Mouse (Mus musculus) Muller cell, postnatal 12 days (primary cell): ENCODE measurements at regions not wholly inside any gene's neighbourhood (a gene's known extent, or its start where the extent isn't known, plus 50 kb on each side); places are given as distances from the start of the nearest gene placed in this dataset.
A peak's percentile ranks its signal among the peaks of the same experiment; 100 is the strongest.

Experiments
- DNase-seq: peaks from one replicate; pipeline ENCODE4 v3.0.0-alpha.2; 2015; ENCODE audit errors: inconsistent ontology term

DNA sequence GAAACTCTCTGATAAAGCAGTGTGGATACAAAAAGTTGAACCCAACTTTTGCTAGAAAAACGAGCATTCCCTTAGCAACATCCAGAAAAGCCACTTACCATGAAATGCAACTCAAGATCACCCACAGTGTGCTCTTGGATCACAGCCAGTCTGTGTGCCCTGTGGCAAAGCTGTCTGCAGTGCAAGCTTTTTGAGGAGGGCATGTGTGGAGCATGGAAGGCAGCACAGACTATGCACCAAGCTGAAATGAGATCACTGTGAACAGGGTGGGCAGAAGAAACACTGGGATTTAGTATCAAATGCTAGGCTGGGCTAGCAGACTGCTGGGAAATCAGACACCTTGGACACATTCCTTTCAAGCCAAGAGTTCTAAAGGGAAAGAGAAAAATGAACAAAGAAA lies 162.4 kb downstream of the Sim1 start:
- DNase-seq: peak; percentile 17

DNA sequence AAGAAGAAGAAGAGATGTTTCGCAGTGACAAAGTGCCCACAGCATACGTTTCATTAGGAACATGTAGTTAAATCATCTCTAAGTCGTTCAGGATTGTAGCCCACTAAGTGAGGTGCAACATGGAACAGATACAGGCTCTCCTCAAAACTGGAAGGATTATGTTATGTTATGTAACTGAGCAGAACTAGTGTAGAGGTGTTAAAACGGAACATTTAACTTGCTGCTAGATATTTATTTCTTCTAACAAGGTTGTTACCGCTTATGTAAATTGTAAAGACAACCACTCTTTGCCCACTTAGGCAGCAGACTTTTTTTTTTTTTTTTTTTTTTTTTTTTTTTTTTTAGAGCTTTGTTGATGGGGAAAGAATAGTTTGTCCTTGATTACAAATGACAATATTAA lies 163.8 kb downstream of the Sim1 start:
- no peak for DNase-seq

DNA sequence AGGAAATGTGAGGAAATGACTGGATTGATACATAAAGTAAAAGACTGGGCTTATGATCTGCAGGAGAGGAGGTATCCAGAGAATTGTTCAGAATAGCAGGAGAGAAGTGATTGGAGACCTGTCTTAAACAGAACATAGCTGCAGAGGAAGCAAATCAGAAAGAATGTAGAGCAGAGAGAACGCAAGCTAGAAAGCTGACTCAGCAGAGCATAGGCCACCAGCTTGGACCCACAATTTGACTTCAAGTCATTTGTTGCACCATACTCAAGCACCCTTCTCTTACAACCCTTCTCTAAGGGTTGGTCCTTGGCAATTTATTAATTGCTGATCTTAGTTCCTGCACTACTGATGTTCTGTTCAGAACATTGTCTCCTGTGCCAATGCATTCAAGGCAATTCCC lies 207.0 kb downstream of the Sim1 start:
- no peak for DNase-seq

DNA sequence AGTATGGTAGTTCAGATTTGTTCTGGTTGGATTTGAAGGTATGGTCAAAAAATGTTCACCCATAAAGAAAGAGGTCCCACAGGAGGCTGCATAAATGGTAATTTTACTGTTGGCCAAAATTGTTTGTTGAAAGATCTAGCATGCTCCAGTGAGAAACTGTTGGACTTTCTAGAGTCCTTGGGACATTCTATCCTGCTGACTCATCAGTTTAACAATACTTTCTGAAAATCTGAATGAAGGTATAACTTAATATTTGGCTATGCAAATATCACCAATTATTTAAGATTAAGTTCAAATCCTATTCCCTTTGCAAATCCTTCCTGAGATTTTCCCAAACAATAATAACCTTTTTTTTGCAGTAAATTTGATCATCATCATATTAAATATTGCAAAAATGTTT lies 257.3 kb downstream of the Sim1 start:
- no peak for DNase-seq

DNA sequence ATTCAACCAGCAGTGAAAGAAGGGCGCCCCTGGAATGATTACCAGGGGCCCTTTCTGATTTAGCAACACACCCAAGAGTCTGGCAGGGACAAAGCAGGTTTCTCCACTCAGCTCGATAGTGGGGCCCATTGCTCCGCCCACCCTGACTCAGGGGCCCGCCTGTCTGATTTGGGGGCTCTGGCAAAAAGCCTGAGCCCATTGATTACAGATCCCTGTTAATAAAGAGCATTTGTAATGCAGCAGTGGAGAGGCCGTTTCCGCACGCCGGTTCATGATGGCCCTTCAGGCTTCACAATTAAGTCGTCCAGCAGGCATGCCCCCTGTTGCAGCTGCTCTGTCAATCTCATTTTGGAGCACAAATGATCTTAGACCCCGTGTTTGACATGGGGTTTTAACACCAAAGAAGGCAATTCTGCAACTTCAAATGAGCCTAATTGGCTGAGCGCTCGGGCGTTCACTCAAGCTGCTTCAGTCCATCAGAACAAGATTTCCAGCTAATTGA lies 259.0 kb downstream of the Sim1 start:
- DNase-seq: no peak

DNA sequence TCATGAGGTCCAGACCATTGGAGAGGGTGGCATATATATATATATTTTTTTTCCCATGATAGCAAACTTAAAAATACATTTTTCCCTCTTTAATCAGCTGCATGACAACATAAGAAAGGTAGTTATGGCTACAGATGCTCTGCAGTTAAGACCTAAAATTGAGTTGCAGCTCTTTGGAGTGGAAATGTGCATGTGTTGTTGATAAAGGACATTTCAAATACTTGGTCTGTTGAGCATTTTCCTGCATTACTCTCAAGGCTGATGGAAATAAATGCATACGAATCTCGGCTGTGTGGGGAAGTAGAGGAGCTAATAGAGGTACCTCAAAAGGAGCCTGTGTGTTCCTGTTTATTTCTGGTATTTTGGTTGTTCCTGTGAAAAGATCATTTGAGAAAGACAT lies 259.5 kb downstream of the Sim1 start:
- no peak for DNase-seq

DNA sequence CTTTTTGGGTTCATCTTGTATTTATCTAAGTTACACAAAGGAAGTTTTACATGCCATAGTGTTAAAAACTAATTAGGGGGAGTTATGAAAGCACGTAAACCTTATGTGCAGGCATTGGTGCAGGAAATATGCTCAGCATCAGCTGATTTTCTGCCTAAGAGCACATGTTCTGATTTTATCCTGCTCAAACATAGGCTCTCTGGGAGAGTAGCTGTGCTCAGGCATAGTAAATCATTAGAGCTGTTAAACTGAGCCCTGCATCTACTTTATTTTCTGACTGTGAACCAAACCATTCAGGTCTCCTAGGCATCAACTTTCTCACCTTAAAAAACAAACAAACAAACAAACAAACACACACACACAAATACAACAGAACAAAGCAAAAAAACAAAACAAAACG lies 260.2 kb downstream of the Sim1 start:
- no peak for DNase-seq

DNA sequence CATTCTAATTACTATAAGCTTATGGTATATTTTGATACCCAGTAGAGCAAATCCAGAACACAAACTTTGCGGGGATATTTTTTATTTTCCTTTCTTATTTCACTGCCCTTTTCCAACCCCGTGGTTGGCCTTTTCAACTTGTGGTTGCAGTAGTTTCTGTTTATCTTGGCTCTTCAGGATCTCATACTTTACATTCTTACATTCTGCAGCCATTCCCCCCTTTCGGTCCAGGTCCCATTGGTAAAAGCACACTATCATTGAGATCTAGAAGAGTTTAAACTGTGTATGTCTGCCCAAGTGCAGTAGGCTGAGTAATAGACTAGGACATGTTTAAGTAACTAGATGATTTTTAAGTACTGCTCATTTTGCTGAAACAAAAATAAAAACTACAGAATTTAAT lies 279.1 kb downstream of the Sim1 start:
- peak; percentile 56 for DNase-seq

DNA sequence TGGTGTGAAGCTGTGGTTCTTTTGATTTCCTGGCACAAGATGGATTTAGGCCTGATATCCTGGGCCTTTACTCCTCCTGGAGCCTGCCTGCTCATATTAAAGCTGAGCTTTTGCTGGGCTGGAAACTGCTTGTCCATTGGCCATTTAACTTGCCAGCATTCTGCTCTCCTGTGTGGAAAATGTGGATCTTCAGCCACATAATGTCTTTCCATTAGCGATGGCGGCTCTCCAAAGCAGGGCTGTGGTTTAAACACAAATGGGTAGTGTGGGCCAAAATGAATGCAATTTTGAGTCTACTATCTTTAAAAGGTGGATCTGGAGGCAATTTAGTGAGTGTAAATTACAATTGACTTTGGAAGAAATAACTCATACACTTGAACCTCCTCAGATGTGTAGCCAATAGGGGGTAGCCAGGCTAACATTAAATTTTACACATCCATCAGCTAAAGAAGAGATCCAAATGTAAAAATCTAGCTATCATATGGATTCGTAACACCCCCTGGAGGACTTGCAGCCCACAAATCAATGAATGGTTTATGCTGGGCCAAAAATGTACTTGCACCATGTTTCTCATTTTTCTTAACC lies 281.5 kb downstream of the Sim1 start:
- DNase-seq: no peak

DNA sequence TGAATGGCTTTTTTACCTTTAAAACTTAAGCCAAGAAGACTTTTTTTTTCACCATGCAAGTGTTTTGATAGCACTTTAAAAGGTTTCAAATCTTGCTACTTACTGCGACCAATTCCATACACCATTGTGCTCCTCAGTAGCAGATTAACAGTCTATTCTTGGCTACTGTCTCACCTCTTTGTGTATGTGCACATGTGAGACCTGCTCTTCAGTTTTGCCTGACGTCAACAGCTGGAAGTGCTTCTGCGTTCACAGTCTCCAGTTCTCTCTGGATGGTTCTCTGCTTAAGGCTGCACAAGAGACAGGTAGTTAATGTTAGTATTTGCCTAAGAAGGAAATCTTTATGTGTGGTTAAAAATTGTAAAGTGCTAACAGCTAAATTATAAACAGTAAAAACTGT lies 282.1 kb downstream of the Sim1 start:
- DNase-seq: no peak

DNA sequence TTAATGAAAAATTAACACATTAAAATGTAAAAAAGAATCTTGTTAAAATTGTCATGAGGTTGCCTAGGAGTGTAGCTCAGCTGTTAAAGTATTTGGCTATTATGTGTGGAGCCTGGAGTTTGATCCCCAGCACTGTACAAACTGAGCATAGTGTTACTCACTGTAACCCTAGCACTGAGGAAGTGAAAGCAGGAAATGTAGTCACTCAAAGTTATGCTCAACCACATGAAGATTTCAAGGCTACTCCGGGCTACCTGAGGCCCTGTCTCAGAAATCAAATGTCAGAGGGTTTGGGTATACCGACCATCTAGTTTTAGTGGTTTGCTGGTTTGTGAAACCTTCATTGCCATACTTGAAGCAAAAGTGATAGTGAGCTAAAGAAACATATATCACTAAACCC lies 287.2 kb downstream of the Sim1 start:
- DNase-seq: no peak

DNA sequence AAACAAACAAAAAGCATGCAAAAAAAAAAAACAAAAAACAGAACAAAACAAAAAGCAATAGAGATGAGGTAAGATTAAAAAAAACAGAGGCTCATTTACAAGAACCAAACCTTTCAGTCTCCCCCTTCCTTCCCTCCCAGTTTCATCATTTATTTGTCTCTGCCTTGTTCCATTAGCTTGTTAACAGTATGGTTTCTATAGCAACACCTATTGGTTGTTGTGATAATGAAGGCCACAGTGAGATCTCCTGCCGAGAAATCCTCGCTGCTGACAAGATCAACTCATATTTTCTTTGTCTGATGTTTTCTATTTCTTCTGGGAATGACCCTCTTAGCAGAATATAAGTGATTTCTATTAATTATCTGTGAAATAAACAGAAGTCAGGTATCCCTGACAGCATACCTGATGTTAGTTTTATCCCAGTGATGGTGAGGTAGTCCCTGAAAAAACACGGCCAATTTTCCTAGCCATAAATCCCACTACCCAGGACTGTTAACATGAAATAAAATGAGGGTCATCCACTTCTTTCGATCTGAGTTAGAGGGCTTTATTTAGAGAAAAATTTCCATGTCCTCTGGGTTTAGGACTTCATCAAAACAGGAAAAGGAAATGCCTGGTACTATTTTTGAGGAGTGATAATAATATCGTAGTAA lies 288.9 kb upstream of the Gm49339 start:
- no peak for DNase-seq

DNA sequence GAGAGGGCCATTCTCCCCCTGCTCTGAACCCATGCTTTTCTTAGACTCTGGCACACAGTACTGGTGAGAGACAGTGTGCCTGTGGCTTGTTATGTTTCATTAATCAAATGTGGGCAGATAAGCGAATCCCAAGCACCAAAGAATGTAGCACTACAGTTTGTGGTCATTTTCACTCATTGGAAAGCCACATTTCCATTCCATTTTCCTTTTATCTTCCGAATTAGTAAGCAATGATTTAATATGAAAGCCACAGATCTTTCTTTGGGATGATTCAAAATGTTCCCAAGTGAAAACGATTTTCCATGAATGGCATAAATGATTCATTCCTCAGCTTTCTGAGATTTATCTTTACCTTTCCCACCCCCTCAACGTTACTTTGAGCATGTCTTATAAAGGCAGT lies 260.9 kb upstream of the Gm49339 start:
- peak; percentile 96 for DNase-seq

DNA sequence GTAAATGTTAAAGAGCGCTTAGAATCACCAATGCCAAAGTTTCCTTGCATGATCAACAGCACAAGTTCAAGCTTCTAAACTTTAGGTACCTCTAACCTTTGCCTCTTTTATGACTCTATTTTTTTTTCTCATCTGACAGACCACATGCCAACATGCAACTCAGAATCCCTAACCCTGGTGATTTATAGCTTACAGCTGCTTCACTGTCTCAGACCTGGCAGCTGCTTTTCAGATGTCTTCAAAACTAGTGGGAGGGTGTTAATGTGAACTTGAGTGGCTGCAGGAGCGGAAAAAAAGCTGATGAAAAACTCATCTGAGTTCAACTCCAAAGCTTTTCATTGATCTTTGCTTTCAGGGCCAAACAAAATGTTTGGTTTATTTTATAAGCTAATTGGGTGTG lies 246.8 kb upstream of the Gm49339 start:
- no peak for DNase-seq

DNA sequence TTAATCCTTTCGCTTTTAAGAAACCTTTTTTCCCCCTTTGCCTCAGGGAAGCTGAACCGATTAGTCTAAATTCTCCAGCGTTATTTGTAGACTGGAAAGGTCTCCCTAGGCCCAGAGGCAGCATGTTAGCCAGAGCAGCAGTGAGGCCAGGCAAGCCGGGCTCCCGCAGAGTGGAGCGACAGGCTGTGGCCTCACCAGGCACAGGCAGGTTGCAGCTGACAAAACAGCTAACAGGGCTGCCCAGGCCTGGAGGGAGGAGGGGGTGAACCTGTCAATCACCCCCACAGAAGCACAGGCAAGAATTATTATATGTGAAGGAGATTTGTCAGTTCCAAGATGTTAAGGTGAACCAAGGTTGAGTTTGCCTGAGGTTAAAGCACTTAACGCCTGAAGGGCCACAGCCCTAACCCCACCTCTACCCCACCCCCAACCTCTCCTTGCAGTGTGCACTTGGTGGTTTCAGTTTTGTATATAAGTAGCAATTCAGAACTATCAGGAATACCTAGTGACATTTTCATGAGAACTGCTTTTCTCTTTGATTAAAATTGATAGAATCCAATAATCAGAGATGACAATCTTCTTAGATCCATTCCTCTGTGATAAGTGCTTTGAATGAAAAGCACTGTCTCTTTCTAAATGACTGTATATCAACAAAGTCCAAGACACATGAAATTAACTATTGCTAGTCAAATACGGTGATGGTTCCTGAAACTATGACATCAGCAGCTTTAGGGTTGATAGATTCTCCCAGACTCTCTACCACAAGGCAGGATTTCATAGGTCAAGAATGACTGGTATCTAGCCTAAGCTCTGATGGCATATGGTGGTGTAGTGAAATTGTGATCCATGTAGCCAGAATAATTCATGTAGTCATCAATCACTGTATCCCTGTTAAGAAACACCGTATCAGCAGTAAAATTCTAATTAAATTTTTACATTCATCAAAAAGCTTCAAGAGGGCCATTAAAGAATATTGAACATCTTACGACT lies 244.5 kb upstream of the Gm49339 start:
- DNase-seq: peak; percentile 21

DNA sequence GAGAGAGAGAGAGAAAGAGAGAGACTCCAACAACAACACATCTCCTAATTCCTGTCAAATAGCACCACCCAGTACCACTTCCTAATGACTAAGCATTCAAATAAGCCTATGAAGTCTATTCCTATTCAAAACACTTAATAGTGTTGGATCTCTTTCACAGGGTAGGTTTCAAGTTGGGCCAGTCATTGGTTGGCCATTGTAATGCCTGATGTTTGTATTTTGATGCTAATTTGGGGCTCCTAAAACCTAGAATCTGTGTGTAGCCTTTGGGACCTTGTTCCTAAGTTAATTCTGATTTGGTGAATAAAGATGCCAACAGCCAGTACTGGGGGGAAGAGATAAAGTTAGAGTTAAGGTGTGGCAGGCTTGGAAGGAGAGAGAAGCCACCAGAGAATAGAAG lies 242.3 kb upstream of the Gm49339 start:
- no peak for DNase-seq

DNA sequence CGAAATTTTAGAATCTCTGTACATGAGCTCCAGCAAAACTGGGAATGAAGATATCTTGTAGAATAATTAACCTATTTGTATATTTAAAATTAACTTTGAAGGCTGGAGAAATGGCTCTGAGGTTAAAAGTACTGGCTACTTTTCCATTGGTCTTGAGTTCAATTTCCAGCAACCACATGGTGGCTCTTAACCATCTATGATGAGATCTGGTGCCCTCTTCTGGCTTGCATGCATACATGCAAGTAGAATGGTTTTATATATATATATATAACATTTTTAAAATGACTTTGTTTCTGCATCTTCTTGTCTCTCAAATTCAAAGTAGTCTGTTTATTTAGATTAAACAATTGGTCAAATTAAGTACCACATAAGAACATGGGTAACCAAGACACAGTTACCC lies 227.0 kb upstream of the Gm49339 start:
- DNase-seq: no peak

DNA sequence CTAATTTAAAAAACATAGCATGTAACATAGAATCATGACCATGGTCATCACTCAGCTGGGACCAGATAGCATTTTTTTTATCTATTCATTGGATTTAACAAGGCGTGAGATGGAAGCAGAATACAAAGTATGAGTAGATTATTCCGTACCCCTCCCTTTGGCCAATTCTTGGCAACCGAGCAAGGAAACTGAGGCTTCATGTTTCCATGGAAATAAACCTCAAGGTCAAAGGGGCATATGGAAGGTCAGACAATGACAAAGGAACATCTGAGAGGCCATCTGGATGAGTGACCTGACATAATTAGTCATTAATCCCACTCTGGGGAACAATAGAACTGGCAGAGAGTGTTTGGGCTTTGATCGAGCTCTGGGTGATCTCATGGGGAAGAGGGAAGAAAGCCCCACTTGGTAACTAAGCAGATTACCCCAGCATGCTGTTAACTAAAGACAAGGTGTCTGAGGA lies 222.8 kb upstream of the Gm49339 start:
- DNase-seq: peak; percentile 80

DNA sequence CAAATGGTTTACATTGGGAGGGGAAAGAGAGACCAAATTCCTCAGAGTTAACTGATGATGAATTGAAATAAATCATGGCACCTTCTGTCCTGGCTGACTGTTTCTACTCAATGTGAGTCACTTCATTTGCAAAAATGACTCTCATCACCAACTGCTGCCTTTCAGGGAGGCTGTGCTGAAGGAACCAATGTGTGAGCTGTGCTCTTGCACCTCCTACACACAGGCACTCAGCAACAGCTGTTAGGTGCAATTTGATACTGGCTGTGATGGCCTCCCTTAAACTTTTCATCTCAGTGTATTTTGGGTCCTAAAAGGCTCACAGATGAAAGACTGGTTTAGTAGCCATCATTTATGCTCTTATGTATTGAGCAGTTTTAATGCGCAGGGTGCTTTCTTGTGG lies 209.0 kb upstream of the Gm49339 start:
- peak; percentile 23 for DNase-seq

DNA sequence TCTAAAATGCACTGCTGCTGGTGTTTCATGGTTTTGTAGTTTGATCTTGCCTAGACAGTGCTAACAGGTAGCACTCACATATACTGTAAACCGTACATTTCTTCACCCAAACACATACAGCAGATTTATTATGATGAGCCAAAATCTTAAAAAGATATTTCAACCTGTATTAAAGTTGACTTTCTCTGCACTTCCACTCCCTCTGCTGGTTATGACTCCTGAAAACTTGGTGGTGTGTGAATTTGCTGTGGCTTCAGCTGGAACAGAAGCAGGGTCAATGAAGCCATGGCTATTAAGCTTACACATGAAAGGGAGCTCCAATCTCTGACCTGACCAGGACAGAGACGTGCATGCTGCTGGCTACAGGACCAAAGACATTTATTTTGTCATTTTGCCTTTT lies 202.2 kb upstream of the Gm49339 start:
- DNase-seq: no peak

DNA sequence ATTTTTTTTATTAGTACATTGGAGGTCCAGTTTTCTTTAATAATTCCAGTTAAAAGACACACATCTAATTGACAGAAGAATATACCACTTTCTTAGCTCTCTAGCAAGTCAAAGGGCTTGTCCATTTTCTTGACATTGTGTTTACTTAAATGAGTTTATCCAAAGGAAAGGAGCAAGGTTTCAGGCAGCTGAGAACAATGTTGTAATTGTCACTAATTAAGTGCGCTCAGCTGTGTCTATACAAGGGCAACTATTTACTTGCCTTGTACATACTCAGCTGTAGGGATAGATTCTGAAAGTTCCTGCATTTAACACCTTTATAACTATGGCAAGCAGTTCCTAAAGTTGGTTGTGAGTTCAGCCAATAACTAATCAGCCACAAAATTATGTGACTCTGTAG lies 198.0 kb upstream of the Gm49339 start:
- DNase-seq: no peak

DNA sequence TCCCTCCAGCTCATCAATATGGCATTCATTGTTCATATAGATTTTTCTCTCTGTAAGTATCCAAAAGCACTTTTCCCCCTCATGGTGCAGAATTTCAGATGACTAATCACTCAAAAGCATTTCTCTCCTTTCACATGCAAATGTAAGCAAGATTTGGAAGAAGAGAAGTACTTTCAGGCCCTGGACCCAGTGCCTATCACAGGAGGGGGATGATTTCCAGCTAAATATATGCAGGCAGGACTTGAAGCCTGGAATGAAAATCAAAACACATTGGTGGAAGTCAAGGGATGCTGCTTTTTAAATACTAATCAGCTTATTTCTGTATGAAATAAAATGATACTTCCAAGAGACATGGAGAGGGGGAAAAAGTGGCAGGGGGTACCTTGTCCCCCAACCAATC lies 195.9 kb upstream of the Gm49339 start:
- no peak for DNase-seq

DNA sequence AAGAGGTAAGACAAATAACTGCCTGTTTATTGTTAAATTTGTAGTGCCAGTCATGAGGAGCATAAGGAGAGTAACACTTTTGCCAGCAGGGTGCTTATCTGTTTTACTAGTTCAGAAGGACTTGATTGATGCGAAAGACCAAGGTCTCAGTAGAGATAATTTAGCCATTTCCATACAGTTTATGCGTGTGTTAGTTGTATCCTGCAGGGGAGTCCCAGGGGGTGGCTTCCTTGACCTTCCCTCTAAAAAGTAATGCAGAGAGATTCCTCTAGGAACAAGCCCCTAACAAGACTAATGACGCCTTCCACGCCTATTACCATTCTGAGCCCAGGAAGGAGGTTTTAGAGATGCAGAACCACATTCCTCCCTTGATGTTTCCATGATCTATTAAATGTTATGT lies 192.6 kb upstream of the Gm49339 start:
- DNase-seq: no peak
